Mouse (Mus musculus) liver, embryonic 15.5 days (tissue): ENCODE data around the gene Tspan32. TPM values are rescaled to one million over a fixed set of nuclear protein-coding genes. Genes with fewer than 3 reads are reported as not detected.

Experiments used
- ATAC-seq: fragments of 200-750 bp; cut with Nextera tagmentation; 2 replicates; pipeline ENCODE4 v1.8.0; 2017; ENCODE audit warnings: moderate number of reproducible peaks, mild to moderate bottlenecking, moderate library complexity; ENCODE audit not compliant: insufficient read depth
- H3K27ac ChIP-seq: fragments of 300-500 bp; sonication (generic); replicated peaks from 2 replicates; pipeline ENCODE4 v1.5.1; 2015; ENCODE audit warnings: mild to moderate bottlenecking, inconsistent platforms
- H3K27me3 ChIP-seq: fragments of 300-500 bp; sonication (generic); 2 replicates; pipeline ENCODE4 v1.6.1; 2015; ENCODE audit warnings: mild to moderate bottlenecking, inconsistent platforms
- H3K36me3 ChIP-seq: fragments of 300-500 bp; sonication (generic); replicated peaks from 2 replicates; pipeline ENCODE4 v1.6.1; 2015; ENCODE audit warnings: moderate library complexity, mild to moderate bottlenecking, inconsistent platforms
- H3K4me1 ChIP-seq: fragments of 300-500 bp; sonication (generic); replicated peaks from 2 replicates; pipeline ENCODE4 v1.6.1; 2015; ENCODE audit warnings: inconsistent platforms
- H3K4me2 ChIP-seq: fragments of 300-500 bp; sonication (generic); 2 replicates; pipeline ENCODE4 v1.6.1; 2015; ENCODE audit warnings: moderate library complexity, mild to moderate bottlenecking, inconsistent platforms
- H3K4me3 ChIP-seq: fragments of 300-500 bp; sonication (generic); replicated peaks from 2 replicates; pipeline ENCODE4 v1.5.1; 2015; ENCODE audit warnings: mild to moderate bottlenecking, inconsistent platforms
- H3K9ac ChIP-seq: fragments of 300-500 bp; sonication (generic); 2 replicates; pipeline ENCODE4 v1.6.1; 2015; ENCODE audit warnings: moderate library complexity, mild to moderate bottlenecking, inconsistent platforms
- H3K9me3 ChIP-seq: fragments of 300-500 bp; sonication (generic); replicated peaks from 2 replicates; pipeline ENCODE4 v1.6.1; 2016; ENCODE audit warnings: inconsistent platforms
- WGBS: fragments of 180-500 bp; shearing (Covaris S2); methylation state at CpG from one replicate; pipeline ENCODE4 v1.1.7; 2015; ENCODE audit warnings: mixed read lengths; ENCODE audit not compliant: insufficient replicate concordance; 5-methylcytosine and 5-hydroxymethylcytosine counted together
- polyA plus RNA-seq: library from polyadenylated mRNA; unstranded; fragments of >200 nt; fragmentation: Nextera tagmentation; extraction: Ambion mirVana; gene quantifications from 2 replicates; pipeline ENCODE4 v1.2.1, GENCODE M21; 2015

Tspan32 gene
- polyA plus RNA-seq, 1 experiment from 2014 or later: 80.3 TPM

DNA sequence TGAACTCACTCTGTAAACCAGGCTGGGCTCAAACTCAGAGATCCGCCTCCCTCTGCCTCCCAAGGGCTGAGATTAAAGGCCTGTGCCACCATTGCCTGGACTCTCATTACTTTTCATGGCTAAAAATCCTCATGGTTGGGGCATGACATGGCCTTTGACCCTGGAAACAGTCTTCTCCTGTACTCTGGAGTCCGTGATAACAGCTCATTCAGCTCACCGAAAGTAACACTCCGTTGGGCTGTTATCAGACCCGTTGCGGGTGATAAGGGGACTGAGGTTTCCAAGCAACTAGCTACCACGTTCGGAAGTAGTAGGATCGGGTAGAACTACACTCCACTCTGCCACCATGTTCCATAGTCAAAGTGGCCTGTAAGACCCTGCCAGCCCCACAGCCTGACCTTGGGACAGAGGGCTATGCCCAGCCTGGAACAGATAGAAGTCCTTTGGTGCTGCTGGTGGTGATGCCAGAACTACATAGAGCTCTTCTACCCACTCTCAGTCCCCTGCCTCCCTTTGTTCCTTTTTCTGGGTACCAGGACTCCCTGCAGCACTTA is 52.9 kb downstream of the Tspan32 start:
- Histone ChIP-seq H3K27me3 (no peaks in the 10 kb centered on the region), H3K9ac (no peak overlapping the region), H3K4me3 (no peak overlapping the region), H3K4me2 (peak overlapping the region; percentile 94), H3K36me3 (peaks cover 12% of the 10 kb centered on the region), H3K27ac (peak overlapping the region; percentile 77), H3K9me3 (no peaks in the 10 kb centered on the region), H3K4me1 (peaks cover 90% of the 10 kb centered on the region)
- 4% methylated on average over 9 of the region's 9 CpGs for WGBS
- ATAC-seq: peak; percentile 51

GRCm38 (mm10) chr7:143058221-143058697 is 53.4 kb downstream of the Tspan32 start:
- Histone ChIP-seq H3K9me3 (no peaks in the 10 kb centered on the region), H3K36me3 (peaks cover 17% of the 10 kb centered on the region), H3K27ac (peak overlapping the region; percentile 77), H3K4me2 (peak overlapping the region; percentile 94), H3K4me3 (no peak overlapping the region), H3K9ac (no peak overlapping the region), H3K4me1 (peaks cover 85% of the 10 kb centered on the region), H3K27me3 (no peaks in the 10 kb centered on the region)
- 15% methylated on average over 5 of the region's 5 CpGs for WGBS
- ATAC-seq: peak; percentile 14; the same call in 1 of the 2 replicates

DNA sequence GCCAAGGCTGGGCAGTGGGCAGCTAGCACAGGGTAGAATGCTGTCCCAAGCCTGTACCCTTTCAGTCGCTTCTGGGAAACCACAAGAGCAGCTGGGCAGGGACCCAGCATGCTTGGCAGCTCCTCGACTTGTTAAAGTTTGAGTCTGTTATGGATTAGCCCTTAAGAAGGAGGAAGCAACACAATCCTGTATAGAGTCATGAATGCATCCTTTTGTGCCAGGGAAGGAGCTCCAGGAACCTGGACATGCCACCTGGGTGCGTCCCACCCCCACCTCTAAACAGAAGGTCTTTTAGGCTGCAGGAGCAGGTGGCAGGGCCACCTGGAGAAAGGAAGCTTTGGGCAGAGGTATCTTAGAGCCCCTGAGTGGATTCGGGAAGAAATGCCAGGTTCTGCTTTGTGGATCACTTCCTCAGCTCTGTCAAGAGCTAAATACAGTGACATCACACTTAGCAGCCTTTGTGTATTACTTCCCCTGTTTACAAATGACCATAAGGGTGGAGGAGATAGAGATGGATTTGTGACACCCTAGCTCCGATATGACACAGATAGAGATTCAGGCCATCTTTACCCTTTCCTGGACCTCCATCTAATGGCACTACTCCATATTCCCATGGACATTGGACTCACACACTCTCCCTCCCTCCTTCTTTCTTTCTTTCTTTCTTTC is 54.5 kb downstream of the Tspan32 start:
- H3K4me2 ChIP-seq: no peak overlapping the region
- 31% methylated on average over 5 of the region's 5 CpGs for WGBS
- no peak overlapping the region for H3K4me3 ChIP-seq
- H3K27ac ChIP-seq: peak overlapping the region; percentile 77; the same call in 1 of the 2 replicates
- H3K36me3 ChIP-seq: peaks cover 28% of the 10 kb centered on the region
- ATAC-seq: no peak
- no peak overlapping the region for H3K9ac ChIP-seq
- H3K27me3 ChIP-seq: no peaks in the 10 kb centered on the region
- peaks cover 74% of the 10 kb centered on the region for H3K4me1 ChIP-seq
- no peaks in the 10 kb centered on the region for H3K9me3 ChIP-seq

DNA sequence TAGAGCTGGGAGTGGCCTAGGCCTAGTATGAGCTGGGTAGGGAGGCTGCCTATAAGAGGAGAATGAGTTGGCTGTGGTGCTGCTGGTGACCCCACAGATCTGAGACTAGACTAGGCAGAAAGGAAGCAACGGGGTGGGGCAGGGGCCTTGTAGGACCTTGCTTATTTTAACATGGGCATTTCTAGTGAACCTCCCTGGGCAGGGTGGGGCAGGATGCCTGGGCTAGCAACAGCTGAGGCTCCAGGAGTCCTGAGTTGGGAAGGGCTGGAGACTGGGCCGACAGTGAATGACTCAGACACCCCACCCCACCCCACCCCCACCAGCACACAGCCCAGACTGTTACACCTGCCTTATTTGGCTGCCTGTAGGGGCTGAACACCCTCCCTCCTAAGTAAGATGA is 57.9 kb downstream of the Tspan32 start:
- Histone ChIP-seq H3K4me3 (no peak overlapping the region), H3K9ac (no peak overlapping the region), H3K27me3 (no peaks in the 10 kb centered on the region), H3K9me3 (no peaks in the 10 kb centered on the region), H3K27ac (no peak overlapping the region), H3K4me1 (peaks cover 40% of the 10 kb centered on the region), H3K36me3 (peaks cover 61% of the 10 kb centered on the region), H3K4me2 (no peak overlapping the region)
- ATAC-seq: no peak
- 56% methylated on average over 2 of the region's 2 CpGs for WGBS

GRCm38 (mm10) chr7:143064226-143064625 is 59.4 kb downstream of the Tspan32 start:
- Histone ChIP-seq H3K27me3 (no peaks in the 10 kb centered on the region), H3K9ac (no peak overlapping the region), H3K36me3 (peaks cover 70% of the 10 kb centered on the region), H3K27ac (no peak overlapping the region), H3K4me3 (no peak overlapping the region), H3K9me3 (no peaks in the 10 kb centered on the region), H3K4me2 (no peak overlapping the region), H3K4me1 (peaks cover 36% of the 10 kb centered on the region)
- 78% methylated on average over 6 of the region's 6 CpGs for WGBS
- ATAC-seq: no peak

GRCm38 (mm10) chr7:143065692-143066091 is 60.8 kb downstream of the Tspan32 start:
- 83% methylated on average over 2 of the region's 2 CpGs for WGBS
- Histone ChIP-seq H3K9me3 (no peaks in the 10 kb centered on the region), H3K4me1 (peaks cover 35% of the 10 kb centered on the region), H3K36me3 (peaks cover 72% of the 10 kb centered on the region), H3K27me3 (no peaks in the 10 kb centered on the region), H3K4me3 (no peak overlapping the region), H3K9ac (no peak overlapping the region), H3K27ac (no peak overlapping the region), H3K4me2 (no peak overlapping the region)
- ATAC-seq: no peak

DNA sequence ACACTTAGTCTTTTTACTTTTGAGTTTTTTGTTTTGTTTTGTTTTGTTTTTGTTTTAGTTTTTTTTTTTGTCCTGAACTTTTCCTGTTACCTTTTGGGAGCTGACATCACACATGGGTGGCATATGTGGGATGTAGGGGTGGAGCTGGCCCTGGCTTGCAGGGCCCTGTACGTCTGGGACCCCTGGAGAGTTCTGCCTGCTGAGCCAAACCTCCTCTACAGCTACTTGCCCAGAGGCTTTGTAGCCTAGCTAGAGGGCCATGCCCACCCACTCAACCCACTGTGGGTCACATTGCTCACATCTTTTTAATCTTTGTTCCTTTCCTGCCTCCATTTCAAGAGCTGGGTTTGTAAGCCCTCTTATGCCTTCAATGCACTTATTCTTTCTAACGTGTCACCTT is 62.6 kb downstream of the Tspan32 start:
- Histone ChIP-seq H3K27ac (no peak overlapping the region), H3K9ac (no peak overlapping the region), H3K4me3 (no peak overlapping the region), H3K9me3 (no peaks in the 10 kb centered on the region), H3K36me3 (peaks cover 70% of the 10 kb centered on the region), H3K4me1 (peaks cover 29% of the 10 kb centered on the region), H3K4me2 (no peak overlapping the region), H3K27me3 (no peaks in the 10 kb centered on the region)
- WGBS: 54% methylated on average over 2 of the region's 2 CpGs
- ATAC-seq: no peak

GRCm38 (mm10) chr7:143067897-143068296 is 63.1 kb downstream of the Tspan32 start:
- Histone ChIP-seq H3K9me3 (no peaks in the 10 kb centered on the region), H3K9ac (no peak overlapping the region), H3K4me1 (peaks cover 29% of the 10 kb centered on the region), H3K36me3 (peaks cover 65% of the 10 kb centered on the region), H3K4me2 (no peak overlapping the region), H3K27ac (peak overlapping the region; percentile 84; the same call in 1 of the 2 replicates), H3K27me3 (no peaks in the 10 kb centered on the region), H3K4me3 (no peak overlapping the region)
- no peak for ATAC-seq
- 68% methylated on average over 3 of the region's 3 CpGs for WGBS

DNA sequence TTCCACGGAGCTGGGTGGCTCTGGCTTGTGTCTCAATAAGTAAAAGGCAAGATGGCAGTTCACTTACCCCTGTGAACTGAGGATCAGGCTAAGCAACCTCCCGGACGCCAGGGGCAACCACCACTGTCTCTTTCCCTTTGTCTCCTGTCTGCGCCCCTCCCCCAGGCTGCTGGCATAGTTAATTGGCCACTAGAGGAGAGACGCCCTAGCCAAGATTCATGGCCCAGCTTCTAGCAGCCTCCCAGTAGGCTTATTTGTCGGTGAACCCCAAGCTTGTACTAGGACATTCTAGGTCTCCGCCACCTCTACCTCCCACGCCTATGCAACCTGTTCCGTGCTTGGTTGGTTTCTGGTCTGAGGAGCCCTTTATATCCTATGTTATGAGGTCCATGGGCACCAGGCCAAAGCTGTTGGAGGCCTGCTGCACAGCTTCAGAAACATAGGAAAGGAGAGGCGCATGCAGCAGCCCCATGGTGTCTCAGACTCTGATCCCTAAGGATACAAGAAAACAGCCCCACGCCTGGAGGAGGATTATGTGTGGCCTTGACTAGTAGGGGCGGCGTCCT is 63.6 kb downstream of the Tspan32 start:
- peak overlapping the region; percentile 76 for H3K4me3 ChIP-seq

GRCm38 (mm10) chr7:143068882-143069591 is 64.2 kb downstream of the Tspan32 start, which contains the start of gene Tssc4:
Gene Tssc4 (plus strand): TSS chr7:143069249.
- Histone ChIP-seq H3K27ac (peak within 1 kb of the TSS; percentile 84), H3K9me3 (no peaks in the 10 kb centered on the region), H3K36me3 (peaks cover 54% of the 10 kb centered on the region), H3K9ac (peak within 1 kb of the TSS; percentile 76), H3K4me3 (peak within 1 kb of the TSS; percentile 76), H3K4me1 (peaks cover 29% of the 10 kb centered on the region), H3K4me2 (peak within 1 kb of the TSS; percentile 89), H3K27me3 (no peaks in the 10 kb centered on the region)
- WGBS: under 1% methylated on average over 51 of the region's 51 CpGs
- ATAC-seq: peak; percentile 96

More for the DNA sequence above, 63.6 kb downstream of the Tspan32 start:
- ATAC-seq: no peak
- Histone ChIP-seq H3K27me3 (no peaks in the 10 kb centered on the region), H3K9ac (peak overlapping the region; percentile 41), H3K36me3 (peaks cover 60% of the 10 kb centered on the region), H3K4me2 (peak overlapping the region; percentile 89), H3K27ac (peak overlapping the region; percentile 84), H3K9me3 (no peaks in the 10 kb centered on the region), H3K4me1 (peaks cover 29% of the 10 kb centered on the region)
- 54% methylated on average over 13 of the region's 13 CpGs for WGBS
